Mouse (Mus musculus) lung, embryonic 15.5 days (tissue): ENCODE results near the gene Coro6. TPM values are rescaled to one million over a fixed set of nuclear protein-coding genes. Genes with fewer than 3 reads are reported as not detected.
A peak's percentile ranks its signal among the peaks of the same experiment; 100 is the strongest.

ENCODE experiments used
- ATAC-seq: fragments of 200-750 bp; cut with Nextera tagmentation; 2 replicates; pipeline ENCODE4 v1.8.0; 2017; ENCODE audit warnings: moderate number of reproducible peaks, borderline replicate concordance; ENCODE audit not compliant: low FRiP score, low TSS enrichment; ENCODE audit errors: extremely low read depth
- H3K27ac ChIP-seq: fragments of 300-500 bp; sonication (generic); 2 replicates; pipeline ENCODE4 v1.5.1; 2015; ENCODE audit warnings: moderate library complexity, mild to moderate bottlenecking, inconsistent platforms
- H3K27me3 ChIP-seq: fragments of 300-500 bp; sonication (generic); 2 replicates; pipeline ENCODE4 v1.6.1; 2015; ENCODE audit warnings: inconsistent platforms
- H3K36me3 ChIP-seq: fragments of 300-500 bp; sonication (generic); 2 replicates; pipeline ENCODE4 v1.6.1; 2015; ENCODE audit warnings: inconsistent platforms
- H3K4me1 ChIP-seq: fragments of 300-500 bp; sonication (generic); 2 replicates; pipeline ENCODE4 v1.6.1; 2015; ENCODE audit warnings: inconsistent platforms
- H3K4me2 ChIP-seq: fragments of 300-500 bp; sonication (generic); 2 replicates; pipeline ENCODE4 v1.6.1; 2015; ENCODE audit warnings: inconsistent platforms, mild to moderate bottlenecking, moderate library complexity
- H3K4me3 ChIP-seq: fragments of 300-500 bp; sonication (generic); 2 replicates; pipeline ENCODE4 v1.5.1; 2015; ENCODE audit warnings: mild to moderate bottlenecking, inconsistent platforms
- H3K9ac ChIP-seq: fragments of 300-500 bp; sonication (generic); 2 replicates; pipeline ENCODE4 v1.6.1; 2015; ENCODE audit warnings: inconsistent platforms
- H3K9me3 ChIP-seq: fragments of 300-500 bp; sonication (generic); 2 replicates; pipeline ENCODE4 v1.6.1; 2016; ENCODE audit warnings: inconsistent platforms
- WGBS: fragments of 180-500 bp; shearing (Covaris S2); methylation state at CpG from one replicate; pipeline ENCODE4 v1.1.7; 2015; 5-methylcytosine and 5-hydroxymethylcytosine counted together
- polyA plus RNA-seq: library from polyadenylated mRNA; unstranded; fragments of >200 nt; fragmentation: Nextera tagmentation; extraction: Ambion mirVana; gene quantifications from 2 replicates; pipeline ENCODE4 v1.2.1, GENCODE M21; 2015

Gene Coro6
- polyA plus RNA-seq, 1 experiment from 2014 or later = 0.97 TPM

DNA sequence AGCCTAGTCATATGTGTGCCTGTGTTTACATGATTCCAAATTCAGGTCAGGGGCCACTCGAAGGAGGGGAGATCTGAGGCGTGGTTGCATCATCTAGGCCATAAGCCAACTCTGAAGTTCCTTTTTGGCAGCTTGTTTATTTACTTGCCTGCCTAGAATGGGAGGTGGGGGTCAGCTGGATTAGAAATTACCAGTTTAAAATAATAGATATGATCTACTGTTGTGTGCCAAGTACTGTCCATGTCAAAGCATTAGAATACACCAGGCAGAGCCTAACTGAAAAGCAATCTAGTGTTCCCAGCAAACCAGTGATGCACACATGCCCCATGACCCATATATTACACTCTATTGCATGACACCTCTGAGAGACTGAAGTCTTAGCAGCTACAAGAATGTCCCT, 17.3 kb upstream of the Coro6 start:
- Histone ChIP-seq H3K36me3 (peaks cover 8% of the 10 kb centered on the region; the same call in 1 of the 2 replicates), H3K9me3 (no peaks in the 10 kb centered on the region), H3K27me3 (no peaks in the 10 kb centered on the region), H3K4me1 (peaks cover 31% of the 10 kb centered on the region), H3K4me3 (no peak overlapping the region), H3K27ac (0 out of 2 replicates have a peak overlapping the region, but pooled peaks have one; percentile 13), H3K4me2 (no peak overlapping the region), H3K9ac (no peak overlapping the region)
- peak; percentile 89 for ATAC-seq
- WGBS = 27% methylated on average over 2 of the region's 2 CpGs

DNA sequence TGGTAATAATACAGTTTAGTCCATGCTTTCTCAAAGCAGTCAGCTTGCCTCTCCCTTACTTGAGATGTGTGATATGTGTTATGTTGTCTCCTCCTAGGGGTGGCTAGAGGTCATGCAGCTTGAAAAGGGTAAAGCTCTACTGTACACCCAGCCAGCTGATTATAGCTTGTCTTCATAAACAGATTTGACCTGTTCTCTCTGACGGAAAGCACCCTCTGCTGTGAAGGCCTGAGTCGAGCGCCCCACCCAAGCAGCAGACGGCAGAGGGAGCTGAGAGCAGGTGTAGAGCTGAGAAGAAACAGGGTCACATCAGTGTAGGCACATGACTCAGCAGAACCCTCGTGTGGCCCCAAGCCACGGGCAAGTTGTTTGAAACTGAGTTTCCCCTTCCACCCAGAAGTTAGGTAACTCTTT, 15.6 kb upstream of the Coro6 start:
- WGBS = 42% methylated on average over 6 of the region's 6 CpGs
- Histone ChIP-seq H3K27ac (no peak overlapping the region), H3K9ac (no peak overlapping the region), H3K27me3 (no peaks in the 10 kb centered on the region), H3K9me3 (no peaks in the 10 kb centered on the region), H3K4me2 (no peak overlapping the region), H3K4me3 (no peak overlapping the region), H3K36me3 (peaks cover 18% of the 10 kb centered on the region; the same call in 1 of the 2 replicates), H3K4me1 (peaks cover 31% of the 10 kb centered on the region)
- ATAC-seq = no peak

DNA sequence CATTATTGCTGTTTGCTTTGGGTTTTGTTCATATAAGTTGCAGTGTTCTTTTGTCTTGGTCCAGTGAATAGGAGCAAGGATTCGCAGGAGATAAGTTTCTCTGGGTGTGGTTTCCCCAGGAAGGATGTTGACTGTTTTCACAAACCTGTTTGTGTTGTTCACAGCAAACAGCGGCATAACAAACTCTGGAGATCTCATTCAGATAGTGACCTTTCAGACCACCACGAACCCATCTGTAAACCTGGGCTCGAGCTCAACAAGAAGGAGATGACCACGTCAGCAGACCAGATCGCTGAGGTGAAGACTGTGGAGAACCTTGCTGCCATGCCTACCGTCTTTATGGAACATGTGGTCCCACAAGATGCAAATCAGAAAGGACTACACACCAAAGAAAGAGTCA, 13.0 kb upstream of the Coro6 start:
- Histone ChIP-seq H3K9ac (no peak overlapping the region), H3K4me3 (no peak overlapping the region), H3K27ac (no peak overlapping the region), H3K36me3 (peaks cover 24% of the 10 kb centered on the region; the same call in 1 of the 2 replicates), H3K4me1 (peaks cover 7% of the 10 kb centered on the region), H3K9me3 (no peaks in the 10 kb centered on the region), H3K4me2 (no peak overlapping the region), H3K27me3 (no peaks in the 10 kb centered on the region)
- 87% methylated on average over 7 of the region's 7 CpGs for WGBS
- ATAC-seq = no peak

DNA sequence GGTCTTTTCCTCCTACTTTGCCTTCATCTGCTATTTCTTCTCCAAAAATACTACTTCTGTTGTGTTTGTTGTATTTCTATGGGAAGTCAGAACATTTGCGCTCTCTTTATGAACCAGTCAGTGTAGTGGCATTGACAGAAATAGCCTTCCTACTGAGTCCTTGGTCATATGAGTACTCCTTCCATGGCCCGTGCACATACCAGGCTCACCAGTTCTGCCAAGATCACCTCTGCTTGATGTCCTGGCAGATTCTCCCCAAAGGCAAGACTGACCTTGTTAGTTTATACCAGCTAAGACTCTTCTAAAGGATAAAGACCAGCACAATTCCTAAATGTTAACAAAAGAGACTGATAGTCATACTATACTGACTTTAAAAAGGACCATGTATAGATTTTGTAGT, 10.5 kb upstream of the Coro6 start:
- Histone ChIP-seq H3K4me1 (peaks cover 5% of the 10 kb centered on the region), H3K27ac (no peak overlapping the region), H3K36me3 (peaks cover 36% of the 10 kb centered on the region), H3K27me3 (no peaks in the 10 kb centered on the region), H3K9me3 (no peaks in the 10 kb centered on the region), H3K9ac (no peak overlapping the region), H3K4me2 (no peak overlapping the region), H3K4me3 (no peak overlapping the region)
- no peak for ATAC-seq
- WGBS = 96% methylated on average over 2 of the region's 2 CpGs

DNA sequence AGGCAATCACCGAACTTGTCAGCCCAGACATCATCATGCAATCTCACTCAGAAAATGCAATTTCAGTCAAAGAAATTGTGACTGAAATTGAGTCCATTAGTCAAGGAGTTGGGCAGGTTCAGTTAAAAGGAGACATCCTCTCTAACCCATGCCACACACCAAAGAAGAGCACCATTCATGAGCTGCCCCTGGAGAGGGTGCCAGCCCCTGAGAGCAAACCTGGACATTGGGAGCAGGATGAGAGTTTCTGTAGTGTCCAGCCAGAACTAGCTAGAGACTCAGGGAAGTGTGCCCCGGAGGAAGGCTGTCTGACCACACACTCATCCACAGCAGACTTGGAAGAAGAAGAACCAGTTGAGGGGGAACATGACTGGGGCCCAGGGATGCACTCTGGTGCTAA, 8.8 kb upstream of the Coro6 start:
- Histone ChIP-seq H3K27me3 (no peaks in the 10 kb centered on the region), H3K36me3 (peaks cover 36% of the 10 kb centered on the region), H3K27ac (no peak overlapping the region), H3K9ac (no peak overlapping the region), H3K9me3 (no peaks in the 10 kb centered on the region), H3K4me2 (no peak overlapping the region), H3K4me3 (no peak overlapping the region), H3K4me1 (peaks cover 16% of the 10 kb centered on the region)
- 90% methylated on average over 2 of the region's 2 CpGs for WGBS
- ATAC-seq = no peak

DNA sequence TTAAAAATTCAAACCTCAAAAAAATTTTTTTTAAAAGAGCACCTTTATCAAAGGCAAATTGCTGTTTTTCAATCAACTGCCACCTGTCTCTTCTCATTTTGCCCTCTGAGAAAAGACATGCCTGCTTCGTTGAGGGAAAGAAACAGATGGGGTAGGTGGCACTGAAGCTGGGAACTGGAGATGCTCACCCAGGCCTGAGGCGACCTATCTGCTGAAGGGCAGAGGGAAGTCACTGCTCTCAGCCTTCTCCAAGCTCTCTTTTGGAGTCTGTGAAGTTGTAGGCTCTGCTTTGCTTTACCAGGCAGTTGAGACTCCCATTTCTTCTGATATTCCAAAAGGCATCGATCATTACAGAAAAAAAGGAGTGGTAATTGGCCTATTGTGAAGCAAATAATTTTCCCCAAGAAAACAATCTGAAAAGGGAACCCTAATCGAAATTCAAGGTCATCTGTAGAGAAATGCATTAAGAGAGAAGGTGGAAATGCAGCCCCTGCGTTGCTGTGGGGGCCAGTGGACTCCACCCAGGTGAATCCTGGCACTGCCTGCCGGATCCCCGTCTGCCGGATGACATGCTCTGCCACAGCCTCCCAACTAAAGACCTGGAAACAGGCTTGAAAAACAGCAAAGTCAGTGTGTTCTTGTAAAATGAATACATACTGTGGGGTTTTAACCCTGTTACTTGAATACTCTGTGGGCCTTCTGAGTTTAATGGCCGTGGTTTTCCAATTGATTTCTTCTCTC, 6.3 kb upstream of the Coro6 start:
- H3K4me3 ChIP-seq = no peak overlapping the region

DNA sequence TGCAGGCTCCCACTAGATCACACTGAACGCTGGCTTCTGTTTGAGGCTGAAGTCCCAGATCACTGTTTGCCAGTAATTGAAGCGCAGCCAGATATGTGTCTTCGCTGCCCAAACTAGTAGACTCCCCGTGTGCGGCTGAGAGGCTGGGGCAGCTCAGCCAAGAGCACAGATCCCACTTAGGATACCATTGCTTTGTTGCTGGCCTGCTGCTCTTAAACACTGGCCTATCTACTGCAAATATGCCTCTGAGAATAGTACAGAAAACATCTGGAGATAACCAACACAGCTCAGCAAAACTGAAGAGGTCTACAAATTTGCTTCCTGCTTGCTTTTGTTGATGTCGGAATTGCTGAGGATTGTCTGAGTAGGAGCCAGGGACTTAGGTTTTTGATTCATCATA, 5.3 kb upstream of the Coro6 start:
- 41% methylated on average over 6 of the region's 6 CpGs for WGBS
- Histone ChIP-seq H3K9ac (no peak overlapping the region), H3K27ac (peak overlapping the region; percentile 41), H3K36me3 (peaks cover 18% of the 10 kb centered on the region), H3K27me3 (peaks cover 17% of the 10 kb centered on the region; the same call in 1 of the 2 replicates), H3K4me3 (no peak overlapping the region), H3K4me1 (peaks cover 18% of the 10 kb centered on the region), H3K4me2 (no peak overlapping the region), H3K9me3 (no peaks in the 10 kb centered on the region)
- ATAC-seq = peak; percentile 69; the same call in 1 of the 2 replicates

More for the DNA sequence above, 6.3 kb upstream of the Coro6 start:
- Histone ChIP-seq H3K4me2 (no peak overlapping the region), H3K4me1 (peaks cover 16% of the 10 kb centered on the region), H3K36me3 (peaks cover 18% of the 10 kb centered on the region), H3K9ac (no peak overlapping the region), H3K27ac (no peak overlapping the region), H3K9me3 (no peaks in the 10 kb centered on the region), H3K27me3 (peaks cover 8% of the 10 kb centered on the region; the same call in 1 of the 2 replicates)
- WGBS = 86% methylated on average over 9 of the region's 9 CpGs
- no peak for ATAC-seq

DNA sequence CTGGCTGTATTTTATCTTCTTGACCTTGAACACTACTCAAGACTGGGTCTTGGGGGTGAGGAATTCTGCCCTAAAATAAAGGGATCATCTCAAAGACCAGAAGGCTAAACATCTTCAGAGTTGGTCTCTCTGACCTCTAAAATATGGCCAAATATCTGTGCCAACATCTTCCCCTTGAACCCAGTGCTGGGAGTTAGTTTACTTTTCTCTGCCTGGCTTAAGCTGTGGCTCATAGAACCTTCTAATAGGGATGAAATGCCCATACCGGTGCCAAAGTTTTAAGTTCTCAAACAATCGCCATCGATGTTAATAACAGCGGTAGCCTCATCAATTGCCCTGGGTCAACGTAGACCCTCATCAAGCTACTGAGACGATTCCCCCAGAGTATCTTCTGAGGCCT, 355 bp upstream of the Coro6 start:
- H3K4me3 ChIP-seq = peak overlapping the region; percentile 51
- no peak for ATAC-seq
- H3K27ac ChIP-seq = no peak overlapping the region
- H3K4me1 ChIP-seq = peaks cover 32% of the 10 kb centered on the region
- H3K27me3 ChIP-seq = peaks cover 65% of the 10 kb centered on the region
- H3K36me3 ChIP-seq = no peaks in the 10 kb centered on the region
- no peaks in the 10 kb centered on the region for H3K9me3 ChIP-seq
- 4% methylated on average over 6 of the region's 6 CpGs for WGBS
- H3K4me2 ChIP-seq = peak overlapping the region; percentile 93
- H3K9ac ChIP-seq = peak overlapping the region; percentile 35

DNA sequence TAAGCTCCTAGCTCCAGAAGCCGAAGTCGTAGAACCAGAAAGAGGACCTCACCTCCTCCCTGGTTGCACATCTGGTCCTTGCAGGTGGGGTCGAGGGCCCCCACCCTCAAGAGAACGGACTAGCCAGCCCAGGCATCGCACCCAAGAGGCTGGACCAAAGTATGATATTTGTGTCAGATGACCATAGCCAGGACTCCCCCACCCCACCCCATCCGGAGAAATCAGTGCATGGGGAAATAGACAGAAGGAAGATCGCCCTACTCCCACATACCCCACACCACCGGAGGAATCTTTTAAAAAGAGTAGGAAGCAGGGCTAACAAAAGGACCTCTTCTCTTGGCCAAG, 862 bp downstream of the Coro6 start:
- H3K9me3 ChIP-seq = no peaks in the 10 kb centered on the region
- H3K4me2 ChIP-seq = peak overlapping the region; percentile 93
- H3K4me1 ChIP-seq = peaks cover 32% of the 10 kb centered on the region; the same call in 1 of the 2 replicates
- no peaks in the 10 kb centered on the region for H3K36me3 ChIP-seq
- ATAC-seq = no peak
- H3K9ac ChIP-seq = no peak overlapping the region
- WGBS = 33% methylated on average over 8 of the region's 8 CpGs
- H3K4me3 ChIP-seq = peak overlapping the region; percentile 51; the same call in 1 of the 2 replicates
- peaks cover 75% of the 10 kb centered on the region for H3K27me3 ChIP-seq
- H3K27ac ChIP-seq = no peak overlapping the region

DNA sequence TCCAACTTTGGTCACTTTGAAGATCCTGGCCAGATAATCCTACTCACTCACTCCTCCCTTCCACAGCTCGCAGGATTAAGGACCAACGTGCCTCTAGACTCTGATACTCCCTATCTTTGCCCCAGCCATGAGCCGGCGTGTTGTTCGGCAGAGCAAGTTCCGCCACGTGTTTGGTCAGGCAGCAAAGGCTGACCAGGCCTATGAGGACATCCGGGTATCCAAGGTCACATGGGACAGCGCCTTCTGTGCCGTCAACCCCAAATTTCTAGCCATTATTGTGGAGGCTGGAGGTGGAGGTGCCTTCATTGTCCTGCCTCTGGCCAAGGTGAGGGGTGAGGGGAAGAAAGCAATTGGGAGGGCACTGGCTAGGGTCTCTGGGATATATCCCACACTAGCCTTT, 1.6 kb downstream of the Coro6 start:
- no peak for ATAC-seq
- Histone ChIP-seq H3K27me3 (peaks cover 82% of the 10 kb centered on the region), H3K9ac (no peak overlapping the region), H3K4me2 (no peak overlapping the region), H3K9me3 (no peaks in the 10 kb centered on the region), H3K4me1 (peaks cover 32% of the 10 kb centered on the region; the same call in 1 of the 2 replicates), H3K27ac (no peak overlapping the region), H3K4me3 (no peak overlapping the region), H3K36me3 (no peaks in the 10 kb centered on the region)
- whole genome bisulfite sequencing = 75% methylated on average over 10 of the region's 10 CpGs

DNA sequence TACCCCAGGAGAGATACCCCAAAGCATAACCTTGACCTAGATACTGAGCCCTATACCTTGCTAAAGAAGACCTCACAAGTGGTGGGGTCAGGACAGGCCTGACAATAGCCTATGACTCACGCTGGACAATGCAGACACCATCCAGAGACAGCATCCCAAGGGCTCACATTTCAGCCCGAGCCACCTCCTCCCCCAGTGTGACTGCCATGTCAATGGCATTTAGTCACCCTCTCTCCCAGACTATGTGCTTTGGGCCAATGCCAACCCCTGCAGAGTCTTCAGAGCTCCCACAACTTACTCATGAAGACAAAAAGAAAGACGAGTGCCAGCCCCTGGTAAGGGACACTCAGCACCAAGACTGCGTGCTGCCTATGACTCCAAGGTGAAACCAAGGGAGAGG, 2.5 kb downstream of the Coro6 start:
- Histone ChIP-seq H3K9ac (no peak overlapping the region), H3K9me3 (no peaks in the 10 kb centered on the region), H3K27me3 (peaks cover 89% of the 10 kb centered on the region), H3K36me3 (no peaks in the 10 kb centered on the region), H3K4me1 (peaks cover 32% of the 10 kb centered on the region; the same call in 1 of the 2 replicates), H3K27ac (no peak overlapping the region), H3K4me3 (no peak overlapping the region), H3K4me2 (no peak overlapping the region)
- WGBS = 26% methylated on average over 4 of the region's 4 CpGs
- ATAC-seq = no peak

DNA sequence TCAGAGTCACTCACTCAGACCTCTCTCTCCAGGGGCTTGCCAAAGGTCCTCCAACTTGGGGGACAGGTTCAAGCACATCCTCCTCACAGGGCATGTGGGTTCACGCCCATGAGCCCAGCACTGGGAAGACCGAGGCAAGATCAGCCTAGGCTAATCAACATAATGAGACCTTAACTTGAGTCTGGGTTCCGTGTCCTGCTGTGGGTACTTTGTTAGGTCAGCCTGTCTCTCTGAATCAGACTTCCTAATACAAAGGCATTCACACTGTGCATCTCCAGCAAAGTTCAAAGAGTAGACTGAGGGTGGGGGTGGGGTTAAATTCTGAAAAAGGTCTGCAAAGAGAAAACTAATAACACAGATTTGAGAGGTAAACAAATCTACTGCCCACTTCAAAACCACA, 2.9 kb downstream of the Coro6 start:
- ATAC-seq = no peak
- Histone ChIP-seq H3K27me3 (peaks cover 89% of the 10 kb centered on the region), H3K27ac (no peak overlapping the region), H3K36me3 (no peaks in the 10 kb centered on the region), H3K9ac (no peak overlapping the region), H3K4me2 (no peak overlapping the region), H3K4me1 (peaks cover 32% of the 10 kb centered on the region; the same call in 1 of the 2 replicates), H3K4me3 (no peak overlapping the region), H3K9me3 (no peaks in the 10 kb centered on the region)
- WGBS = 64% methylated on average over 3 of the region's 3 CpGs
